Mouse (Mus musculus): Measurements from ENCODE around the gene Tmem161b. TPM values are rescaled to one million over a fixed set of nuclear protein-coding genes. Genes with fewer than 3 reads are reported as not detected.

Gene Tmem161b
- 3.5 and 7.9 TPM in 2 replicates for polyA plus RNA-seq (2012; rRNA removed; ENCODE audit: low replicate concordance)

GRCm38 (mm10) chr13:84221820-84222681 lies at the start of gene Tmem161b:
Tmem161b (plus strand) TSS chr13:84222296.

